Mouse (Mus musculus) heart, embryonic 10.5 days (tissue): Measurements from ENCODE around the gene Catsper4. TPM values are rescaled to one million over a fixed set of nuclear protein-coding genes. Genes with fewer than 3 reads are reported as not detected.

Source experiments
- DNase-seq: peaks from one replicate; pipeline ENCODE4 v3.0.0-alpha.2; 2017; ENCODE audit warnings: low spot score
- H3K27ac ChIP-seq: fragments of 300-500 bp; sonication (generic); 2 replicates; pipeline ENCODE4 v1.5.1; 2016; ENCODE audit warnings: mild to moderate bottlenecking
- H3K27me3 ChIP-seq: fragments of 300-500 bp; sonication (generic); 2 replicates; pipeline ENCODE4 v1.6.1; 2016; ENCODE audit warnings: mild to moderate bottlenecking; ENCODE audit not compliant: poor library complexity, insufficient read depth, severe bottlenecking
- H3K36me3 ChIP-seq: fragments of 300-500 bp; sonication (generic); 2 replicates; pipeline ENCODE4 v1.6.1; 2016; ENCODE audit warnings: mild to moderate bottlenecking, moderate library complexity
- H3K4me1 ChIP-seq: fragments of 300-500 bp; sonication (generic); 2 replicates; pipeline ENCODE4 v1.6.1; 2016; ENCODE audit warnings: mild to moderate bottlenecking
- H3K4me3 ChIP-seq: fragments of 300-500 bp; sonication (generic); 2 replicates; pipeline ENCODE4 v1.5.1; 2016; ENCODE audit warnings: mild to moderate bottlenecking, moderate library complexity
- H3K9me3 ChIP-seq: fragments of 300-500 bp; sonication (generic); 2 replicates; pipeline ENCODE4 v1.6.1; 2016; ENCODE audit warnings: mild to moderate bottlenecking, moderate library complexity
- WGBS: fragments of 180-500 bp; shearing (Covaris S2); methylation state at CpG from one replicate; pipeline ENCODE4 v1.1.7; 2016; 5-methylcytosine and 5-hydroxymethylcytosine counted together
- polyA plus RNA-seq: library from polyadenylated mRNA; unstranded; fragments of >200 nt; fragmentation: Nextera tagmentation; extraction: Ambion mirVana; gene quantifications from 2 replicates; pipeline ENCODE4 v1.2.1, GENCODE M21; 2016

Catsper4 gene
- polyA plus RNA-seq, 1 experiment from 2014 or later = not detected

GRCm38 (mm10) chr4:134255854-134256253 is 28.7 kb upstream of the Catsper4 start:
- Histone ChIP-seq H3K4me1 (peaks cover 75% of the 10 kb centered on the region), H3K27me3 (peaks cover 31% of the 10 kb centered on the region), H3K36me3 (no peaks in the 10 kb centered on the region), H3K4me3 (no peak overlapping the region), H3K27ac (peak overlapping the region; percentile 85), H3K9me3 (no peaks in the 10 kb centered on the region)
- WGBS = 30% methylated on average over 4 of the region's 4 CpGs
- no peak for DNase-seq

GRCm38 (mm10) chr4:134254835-134255234 is 27.7 kb upstream of the Catsper4 start:
- Histone ChIP-seq H3K9me3 (no peaks in the 10 kb centered on the region), H3K4me1 (peaks cover 84% of the 10 kb centered on the region), H3K4me3 (no peak overlapping the region), H3K27ac (peak overlapping the region; percentile 88), H3K36me3 (no peaks in the 10 kb centered on the region), H3K27me3 (peaks cover 42% of the 10 kb centered on the region)
- WGBS = 45% methylated on average over 3 of the region's 3 CpGs
- DNase-seq = no peak

- peaks cover 89% of the 10 kb centered on the region for H3K4me1 ChIP-seq
- no peaks in the 10 kb centered on the region for H3K36me3 ChIP-seq
- DNase-seq = no peak
- peak within 1 kb of the TSS; percentile 60 for H3K4me3 ChIP-seq
- under 1% methylated on average over 13 of the region's 13 CpGs for WGBS
- H3K9me3 ChIP-seq = no peaks in the 10 kb centered on the region
- H3K27ac ChIP-seq = peak within 1 kb of the TSS; percentile 88
- H3K27me3 ChIP-seq = peaks cover 51% of the 10 kb centered on the region
Observed at GRCm38 (mm10) chr4:134253722-134254324, 26.6 kb upstream of the Catsper4 start, which contains the start of gene Grrp1. Gene Grrp1 (minus strand): TSS chr4:134254106.

GRCm38 (mm10) chr4:134252911-134253721 is 25.9 kb upstream of the Catsper4 start:
- Histone ChIP-seq H3K27me3 (peaks cover 58% of the 10 kb centered on the region), H3K9me3 (no peaks in the 10 kb centered on the region), H3K4me1 (peaks cover 85% of the 10 kb centered on the region), H3K4me3 (peak overlapping the region; percentile 60), H3K36me3 (no peaks in the 10 kb centered on the region), H3K27ac (peak overlapping the region; percentile 88)
- no peak for DNase-seq
- WGBS = 10% methylated on average over 15 of the region's 15 CpGs

GRCm38 (mm10) chr4:134252131-134252910 is 25.1 kb upstream of the Catsper4 start:
- Histone ChIP-seq H3K36me3 (no peaks in the 10 kb centered on the region), H3K4me1 (peaks cover 78% of the 10 kb centered on the region), H3K27ac (peak overlapping the region; percentile 88), H3K27me3 (peaks cover 66% of the 10 kb centered on the region), H3K9me3 (no peaks in the 10 kb centered on the region), H3K4me3 (peak overlapping the region; percentile 60)
- no peak for DNase-seq
- WGBS = 8% methylated on average over 22 of the region's 22 CpGs

- under 1% methylated on average over 91 of the region's 91 CpGs for WGBS
- no peaks in the 10 kb centered on the region for H3K36me3 ChIP-seq
- peak overlapping the region; percentile 60 for H3K4me3 ChIP-seq
- no peaks in the 10 kb centered on the region for H3K9me3 ChIP-seq
- no peak for DNase-seq
- peaks cover 74% of the 10 kb centered on the region for H3K27me3 ChIP-seq
- H3K27ac ChIP-seq = peak overlapping the region; percentile 88
- peaks cover 70% of the 10 kb centered on the region for H3K4me1 ChIP-seq
Observed at GRCm38 (mm10) chr4:134251241-134252130, 24.3 kb upstream of the Catsper4 start.

GRCm38 (mm10) chr4:134250930-134251240 is 23.7 kb upstream of the Catsper4 start:
- no peak for DNase-seq
- Histone ChIP-seq H3K4me3 (peak overlapping the region; percentile 60), H3K9me3 (no peaks in the 10 kb centered on the region), H3K27ac (peak overlapping the region; percentile 88), H3K27me3 (peaks cover 79% of the 10 kb centered on the region), H3K36me3 (no peaks in the 10 kb centered on the region), H3K4me1 (peaks cover 68% of the 10 kb centered on the region)
- 17% methylated on average over 10 of the region's 10 CpGs for WGBS

- peak overlapping the region; percentile 60 for H3K4me3 ChIP-seq
- WGBS = 8% methylated on average over 27 of the region's 27 CpGs
- no peak for DNase-seq
- peaks cover 79% of the 10 kb centered on the region for H3K27me3 ChIP-seq
- H3K36me3 ChIP-seq = no peaks in the 10 kb centered on the region
- H3K4me1 ChIP-seq = peaks cover 69% of the 10 kb centered on the region
- H3K9me3 ChIP-seq = no peaks in the 10 kb centered on the region
- H3K27ac ChIP-seq = peak overlapping the region; percentile 88
Observed at GRCm38 (mm10) chr4:134250116-134250929, 23.1 kb upstream of the Catsper4 start.

- peaks cover 73% of the 10 kb centered on the region for H3K27me3 ChIP-seq
- peak; percentile 85 for DNase-seq
- peak overlapping the region; percentile 60 for H3K4me3 ChIP-seq
- no peaks in the 10 kb centered on the region for H3K9me3 ChIP-seq
- peak overlapping the region; percentile 77 for H3K27ac ChIP-seq
- H3K4me1 ChIP-seq = peaks cover 68% of the 10 kb centered on the region
- 1% methylated on average over 30 of the region's 30 CpGs for WGBS
- no peaks in the 10 kb centered on the region for H3K36me3 ChIP-seq
Observed at GRCm38 (mm10) chr4:134249651-134250050, 22.5 kb upstream of the Catsper4 start.

- DNase-seq = no peak
- Histone ChIP-seq H3K4me3 (peak within 1 kb of the TSS; percentile 98), H3K36me3 (peaks cover 10% of the 10 kb centered on the region; the same call in 1 of the 2 replicates), H3K9me3 (no peaks in the 10 kb centered on the region), H3K27me3 (peaks cover 57% of the 10 kb centered on the region), H3K27ac (peak within 1 kb of the TSS; percentile 89), H3K4me1 (peaks cover 52% of the 10 kb centered on the region)
- WGBS = 71% methylated on average over 7 of the region's 7 CpGs
Observed at GRCm38 (mm10) chr4:134246719-134247258, 19.6 kb upstream of the Catsper4 start, which contains the start of gene Gm30191. Gene Gm30191 (plus strand): TSS chr4:134246935.

- H3K27ac ChIP-seq = 0 out of 2 replicates have a peak overlapping the region, but pooled peaks have one; percentile 89
- H3K27me3 ChIP-seq = peaks cover 52% of the 10 kb centered on the region
- DNase-seq = no peak
- peaks cover 10% of the 10 kb centered on the region; the same call in 1 of the 2 replicates for H3K36me3 ChIP-seq
- H3K4me1 ChIP-seq = peaks cover 47% of the 10 kb centered on the region
- no peaks in the 10 kb centered on the region for H3K9me3 ChIP-seq
- WGBS = 54% methylated on average over 4 of the region's 4 CpGs
- H3K4me3 ChIP-seq = no peak overlapping the region
Observed at GRCm38 (mm10) chr4:134246256-134246655, 19.1 kb upstream of the Catsper4 start.
